Mouse (Mus musculus) kidney, postnatal 10 days (tissue): ENCODE data around the gene Rwdd2a.
"Not testable (repeated sequence)": the region's sequence is repeated elsewhere in the genome, so short reads cannot be mapped to it uniquely, and the experiment has no call there.

Experiments used
- DNase-seq: peaks from one replicate; pipeline ENCODE4 v3.0.0; 2021; ENCODE audit warnings: mixed read lengths

Rwdd2a gene

DNA sequence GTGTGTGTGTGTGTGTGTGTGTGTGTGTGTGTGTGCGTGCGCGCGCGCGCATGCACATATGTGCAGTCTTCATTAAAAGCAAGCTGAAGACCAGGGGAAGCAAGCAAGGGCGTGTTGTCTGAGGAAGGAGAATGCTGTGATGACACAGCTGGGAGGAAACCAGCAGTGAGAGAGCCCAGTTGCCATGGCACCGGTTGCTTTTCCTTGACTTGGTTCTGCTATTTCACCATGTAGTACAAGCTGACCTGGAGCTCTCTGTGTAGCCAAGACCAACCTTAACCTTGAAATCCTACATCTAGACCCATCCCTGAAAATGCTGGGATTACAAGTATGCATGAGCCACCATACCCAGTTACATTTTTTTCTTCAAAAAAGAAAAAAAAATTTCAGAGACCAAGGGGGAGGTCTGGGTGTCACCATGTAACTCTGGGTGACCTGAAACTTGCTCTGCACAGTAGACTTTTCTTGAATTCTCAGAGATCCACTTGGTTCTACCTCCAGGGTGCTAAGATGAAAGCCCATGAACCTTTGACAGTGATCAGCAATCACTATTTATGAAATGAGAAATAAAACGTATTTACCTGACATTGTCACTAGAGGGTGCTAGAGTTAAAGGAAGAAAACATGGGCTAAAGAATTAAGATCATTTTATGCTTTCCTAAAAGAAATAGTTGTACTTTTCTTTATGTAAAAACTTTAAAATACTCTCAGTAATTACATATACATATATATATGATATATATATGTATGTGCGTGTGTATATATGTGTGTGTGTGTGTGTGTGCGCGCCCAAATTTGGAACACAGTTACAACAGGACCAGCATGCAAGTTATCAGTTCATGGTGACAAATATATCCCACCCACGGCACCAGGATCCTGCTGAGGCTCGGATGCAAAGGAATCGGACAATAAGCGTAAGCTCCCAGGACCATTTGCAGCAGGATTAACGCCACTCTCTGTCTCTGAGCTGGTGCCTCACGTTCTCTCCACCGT lies 21.2 kb downstream of the Rwdd2a start:
- DNase-seq, result no peak

DNA sequence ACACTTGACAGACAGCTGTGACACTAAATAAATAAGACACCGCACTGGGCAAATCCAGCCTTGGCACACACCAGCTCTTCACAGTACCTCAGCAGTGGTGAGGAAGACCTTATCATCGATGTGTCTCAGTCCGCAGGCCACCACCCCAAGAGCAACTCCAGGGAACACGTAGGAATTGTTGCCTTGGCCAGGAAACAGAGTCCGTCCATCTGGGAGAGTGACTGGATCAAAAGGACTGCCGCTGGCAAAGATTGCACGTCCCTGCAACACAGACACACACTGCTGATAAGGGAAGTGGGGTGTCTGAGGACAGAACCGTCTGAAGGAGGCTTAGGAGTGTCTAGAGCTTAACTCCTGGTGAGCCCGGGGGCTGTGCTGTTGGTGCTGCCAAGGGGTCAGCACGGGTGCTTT lies 22.6 kb downstream of the Rwdd2a start:
- not testable (repeated sequence) for DNase-seq

DNA sequence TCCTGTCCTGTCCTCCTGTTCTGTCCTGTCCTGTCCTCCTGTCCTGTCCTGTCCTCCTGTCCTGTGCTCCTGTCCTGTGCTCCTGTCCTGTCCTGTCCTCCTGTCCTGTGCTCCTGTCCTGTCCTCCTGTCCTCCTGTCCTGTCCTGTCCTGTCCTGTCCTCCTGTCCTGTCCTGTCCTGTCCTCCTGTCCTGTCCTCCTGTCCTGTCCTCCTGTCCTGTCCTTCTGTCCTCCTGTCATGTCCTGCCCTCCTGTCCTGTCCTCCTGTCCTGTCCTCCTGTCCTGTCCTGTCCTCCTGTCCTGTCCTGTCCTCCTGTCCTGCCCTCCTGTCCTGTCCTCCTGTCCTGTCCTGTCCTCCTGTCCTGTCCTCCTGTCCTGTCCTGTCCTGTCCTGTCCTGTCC lies 25.2 kb downstream of the Rwdd2a start:
- not testable (repeated sequence) for DNase-seq

DNA sequence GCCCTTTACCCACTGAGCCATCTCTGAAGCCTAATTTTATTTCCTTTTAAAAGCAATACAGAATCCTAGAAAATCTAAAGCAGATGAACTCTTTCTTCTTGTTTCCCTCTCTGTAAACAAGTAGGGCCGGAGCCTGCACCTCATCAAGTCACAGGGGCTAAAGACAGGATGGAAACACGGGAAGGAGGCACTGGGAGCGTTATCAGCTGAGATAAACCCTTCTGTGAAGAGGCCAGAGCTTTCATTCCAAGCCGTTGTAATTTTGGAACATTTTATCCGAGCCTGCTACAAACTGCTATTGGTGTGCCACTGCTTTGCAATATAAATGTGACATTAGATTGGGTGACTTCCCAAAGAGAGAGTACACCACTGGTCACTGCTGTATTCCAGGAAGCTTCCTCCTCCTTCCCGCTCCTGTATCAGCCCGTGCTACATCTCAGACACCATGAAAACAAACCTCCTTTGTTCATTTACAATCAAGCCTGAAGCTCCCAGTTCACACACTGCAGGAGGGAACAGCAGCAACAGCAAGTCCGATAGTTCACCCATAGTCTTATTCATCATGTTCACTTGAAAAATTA lies 28.0 kb downstream of the Rwdd2a start:
- no peak for DNase-seq

DNA sequence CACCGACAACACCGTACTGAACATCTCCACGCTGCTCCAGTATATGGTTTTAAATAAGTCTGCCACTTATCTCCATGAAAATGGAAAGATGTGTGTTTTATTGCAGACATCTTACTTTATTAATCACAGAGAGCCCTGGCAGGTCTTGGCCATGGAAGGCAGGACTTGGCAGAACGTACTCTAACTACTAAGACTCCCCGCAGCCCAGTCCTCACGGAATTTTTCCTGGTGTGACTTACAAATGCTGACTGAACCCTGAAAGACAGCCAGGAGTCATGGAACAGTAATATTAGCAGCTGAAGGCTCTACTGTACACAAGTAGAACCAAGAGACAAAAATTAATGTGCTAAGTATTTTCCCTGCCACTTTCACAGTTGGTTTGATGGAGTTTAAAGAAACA lies 34.0 kb downstream of the Rwdd2a start:
- DNase-seq, result no peak

DNA sequence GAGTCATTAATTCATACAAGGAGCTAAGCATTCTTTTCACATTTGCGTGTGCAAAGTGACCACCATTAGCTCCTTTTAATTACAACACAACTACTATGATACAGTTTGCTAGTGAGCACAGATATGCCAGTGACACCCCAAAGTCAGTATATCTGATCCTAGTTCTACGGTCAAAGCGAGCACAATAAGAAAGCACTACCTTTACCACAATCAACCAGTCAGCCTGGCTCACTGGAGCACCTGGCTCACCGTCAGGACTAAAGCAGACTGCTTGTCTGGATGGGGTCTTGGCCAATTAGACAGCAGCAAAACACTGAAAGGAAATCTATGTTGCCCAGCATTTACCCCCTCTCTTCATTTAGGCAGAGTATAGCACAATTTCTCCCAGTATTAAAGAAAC lies 40.3 kb downstream of the Rwdd2a start:
- no peak for DNase-seq

DNA sequence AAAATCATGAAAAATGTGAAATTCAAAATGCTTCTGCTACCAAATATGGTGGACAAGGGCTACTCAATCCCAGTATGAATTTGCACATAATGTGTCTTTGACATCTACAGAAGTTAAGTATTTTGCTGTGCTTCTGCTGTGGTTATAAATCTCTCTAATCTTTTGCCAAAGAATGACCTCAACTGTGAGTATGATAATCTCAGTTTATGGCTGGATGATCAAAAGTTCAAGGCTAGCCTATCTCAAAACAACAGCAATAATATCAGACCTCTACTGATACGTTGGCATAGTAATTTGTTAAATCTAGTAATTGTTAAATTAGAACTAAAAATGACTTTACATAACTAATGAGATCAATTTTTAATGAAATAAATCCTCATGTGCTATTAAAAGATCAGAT lies 44.0 kb downstream of the Rwdd2a start:
- DNase-seq, result no peak

DNA sequence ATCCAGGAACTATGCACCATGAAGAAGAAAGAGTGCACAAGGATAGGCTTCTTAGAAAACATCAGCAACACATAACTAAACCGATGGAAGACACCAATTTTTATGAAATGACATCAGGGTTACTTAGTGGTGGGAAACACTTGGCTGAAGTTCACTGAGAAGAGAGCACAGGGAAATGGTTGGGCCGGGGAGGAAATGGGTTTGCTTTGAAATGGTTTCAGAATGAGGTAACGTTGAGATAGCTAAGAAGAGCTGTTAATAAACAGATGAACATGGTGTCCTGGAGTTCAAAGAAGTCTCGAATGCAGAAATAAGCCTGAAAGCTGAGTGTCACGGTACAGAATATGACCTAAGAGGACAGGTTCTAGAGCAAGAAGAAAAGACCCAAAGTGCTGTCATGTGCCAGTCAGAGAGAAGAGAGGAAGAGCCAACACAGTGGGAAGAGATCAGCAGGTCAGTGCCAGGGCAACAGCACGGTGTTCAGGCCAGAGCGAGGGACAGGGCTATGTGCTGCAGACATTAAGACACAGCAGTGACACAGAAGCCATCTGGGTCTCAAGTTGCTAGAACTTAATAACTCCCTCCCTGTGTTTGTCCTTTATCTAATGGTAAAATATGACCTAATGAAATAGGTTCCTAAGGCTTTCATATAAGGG lies 46.2 kb downstream of the Rwdd2a start:
- no peak for DNase-seq

DNA sequence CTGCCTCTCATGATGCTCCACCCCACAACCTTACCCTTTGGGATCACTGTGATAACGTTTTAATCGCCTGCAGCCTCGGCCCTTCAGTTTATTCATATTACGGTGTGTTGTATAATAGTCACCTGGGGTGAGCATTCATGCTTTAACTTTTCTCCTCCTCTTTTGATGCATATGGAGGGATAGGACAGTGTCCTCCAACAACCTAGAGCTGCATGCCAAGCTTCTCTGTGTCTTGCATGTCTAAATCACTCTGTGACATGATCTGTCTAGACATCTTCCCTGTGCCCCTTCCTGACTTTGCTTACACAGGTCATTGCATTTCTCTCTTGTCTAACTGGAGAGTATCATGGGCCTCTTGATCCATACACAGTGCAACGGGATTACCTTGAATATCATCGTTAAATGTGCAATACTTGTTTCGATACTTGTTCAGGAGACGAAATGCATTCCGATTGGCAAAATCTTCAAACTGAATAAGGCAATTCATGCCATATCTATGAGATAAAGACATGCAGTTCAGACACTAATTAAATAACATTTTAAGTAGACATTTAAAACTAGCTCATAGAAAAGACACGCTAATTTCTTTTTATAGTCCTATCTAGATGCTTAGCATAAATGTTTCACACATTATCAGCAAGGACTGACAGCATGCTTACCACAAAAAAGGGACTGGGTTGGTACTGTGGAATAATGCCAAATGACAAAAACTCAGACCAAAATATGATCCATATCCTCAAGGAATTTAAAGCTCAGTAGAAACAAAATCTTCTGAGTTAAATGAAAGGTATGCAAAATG lies 47.7 kb downstream of the Rwdd2a start:
- DNase-seq, result no peak

DNA sequence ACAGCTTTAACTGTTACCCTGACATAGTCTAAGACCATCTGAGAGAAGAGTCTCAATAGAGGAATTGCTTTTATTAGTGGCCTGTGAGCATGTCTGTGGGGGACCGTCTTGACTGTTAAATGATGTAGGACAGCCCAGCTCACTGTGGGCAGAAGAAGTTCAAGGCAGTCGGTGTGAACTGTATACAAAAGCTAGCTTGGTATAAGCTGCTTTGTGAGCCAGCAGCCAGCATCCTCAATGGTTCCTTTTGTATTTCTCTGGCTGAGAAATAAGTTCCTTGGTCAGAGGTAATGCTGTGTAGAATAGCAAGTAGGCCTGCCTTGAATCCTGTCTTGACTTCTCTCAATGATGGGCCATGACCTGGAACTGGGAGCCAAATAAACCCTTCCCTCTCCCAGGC lies 50.3 kb downstream of the Rwdd2a start:
- no peak for DNase-seq

DNA sequence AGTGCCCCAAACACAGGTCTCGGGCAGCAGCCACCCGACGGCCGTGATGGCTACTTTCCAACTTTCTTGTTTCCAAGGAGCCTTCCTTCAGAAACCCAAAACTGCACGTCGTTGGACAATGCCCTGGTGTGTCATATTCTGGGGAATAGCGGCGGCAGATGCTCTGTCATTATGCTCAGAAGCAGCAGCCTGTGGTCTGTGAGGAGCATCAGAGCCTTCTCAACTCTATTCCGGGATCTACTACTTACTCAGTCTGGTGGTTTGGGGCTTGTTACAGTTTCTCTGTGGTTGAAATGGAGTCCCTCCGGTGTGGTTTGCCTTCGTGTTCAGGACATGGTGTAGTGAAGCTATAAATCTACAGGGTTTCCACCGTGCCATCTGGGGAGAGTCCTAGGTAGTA lies 52.2 kb downstream of the Rwdd2a start:
- no peak for DNase-seq
